19 mouse cellular contexts compared by ENCODE assay signal in the genomic region with DNA sequence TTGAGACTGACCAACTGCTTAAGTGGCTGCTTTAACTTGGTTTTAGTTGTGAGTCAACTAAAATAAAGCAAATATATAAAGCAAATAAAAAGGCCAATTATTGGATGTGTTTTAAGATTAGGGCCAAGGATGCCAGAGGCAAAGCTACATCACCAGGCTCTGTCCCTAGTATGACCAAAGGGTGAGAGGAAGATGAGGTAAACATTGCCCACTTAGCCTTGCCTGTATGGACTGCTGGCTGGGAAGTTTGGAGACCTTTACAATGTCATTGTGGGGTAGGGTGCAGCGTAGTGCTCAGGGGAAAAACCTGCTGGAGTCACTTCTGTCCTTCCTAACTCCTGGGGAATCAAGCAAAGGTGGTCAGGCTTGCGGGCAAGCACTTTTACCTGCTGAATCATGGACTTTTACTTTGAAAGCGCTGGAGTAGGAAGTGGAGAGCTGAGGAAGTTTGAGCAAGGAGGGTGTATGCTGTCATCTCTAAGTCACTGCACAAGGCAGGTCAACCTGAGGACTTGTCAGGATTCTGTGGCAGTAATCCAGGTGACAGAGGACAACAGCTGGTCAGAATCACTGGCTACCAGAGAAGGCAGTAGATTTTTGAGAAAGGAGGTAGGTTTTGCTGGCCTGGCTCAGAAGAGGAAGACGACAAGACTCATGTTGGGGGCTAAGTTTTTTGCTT. TPM values are rescaled to one million over a fixed set of nuclear protein-coding genes. Genes with fewer than 3 reads are reported as not detected.
DNase-seq lines count a peak whose midpoint lies in the region; ATAC-seq and TF ChIP-seq lines count a peak whose summit lies in the region.
"Had no signal": no experiment of that assay in that cellular context is flagged by ENCODE, and none has a peak within 500 bp of the region (broad histone marks: within the 10 kb centered on the region; RNA-seq: fewer than 3 reads in every experiment).

No protein-coding gene starts in this region.

- H3K79me2 ChIP-seq in heart, adult 2 months (replicated peaks; ENCODE audit: control insufficient read depth, insufficient read depth, low read length) = no peaks in the 10 kb centered on the region

- no peak for TF ChIP-seq EP300 in heart, adult 2 months (IDR thresholded peaks at IDR 0.05; ENCODE audit: insufficient read depth, low read depth, low read length)

- peaks cover 2% of the 10 kb centered on the region; the same call in 1 of the 2 replicates for H3K36me3 ChIP-seq in heart, adult 2 months (ENCODE audit: control insufficient read depth, insufficient read depth, low read length)
- H3K36me3 ChIP-seq: embryonic facial prominence, embryonic 13.5 days; heart, embryonic 13.5 days; lung, embryonic 15.5 days had no signal

- 0 out of 2 replicates have a peak, but pooled peaks cover 2% of the 10 kb centered on the region for H3K4me1 ChIP-seq in heart, adult 2 months (ENCODE audit: control insufficient read depth, insufficient read depth, low read length)

- peak; percentile 83 for DNase-seq in heart, adult 11 months
- no peak for DNase-seq in heart, adult 2 months
- DNase-seq in urinary bladder, postnatal 25 days (ENCODE audit: low spot score) = peak; percentile 22
- DNase-seq in urinary bladder, adult 2 months (ENCODE audit: low spot score) = no peak
- no peak for DNase-seq in B cell, adult 2 months
- DNase-seq in thymus, postnatal 25 days = no peak
- no peak for DNase-seq in kidney, postnatal 10 days
- DNase-seq: cerebellum, adult 11 months; cerebellum, postnatal 36 days; gastrocnemius, postnatal 14 days; heart, postnatal 4 days; midbrain, embryonic 14.5 days; thymus, postnatal 36 days had no signal

- ATAC-seq in megakaryocyte progenitor cell, adult 5-6 weeks (replicated peaks; ENCODE audit: poor library complexity) = peak; percentile 68
- ATAC-seq: activated CD4-positive, CD25-positive, alpha-beta regulatory T cell, adult 4 months had no signal

- no peak for TF ChIP-seq POLR2A in heart, adult 2 months (IDR thresholded peaks at IDR 0.05; ENCODE audit: insufficient read depth, low read depth, low read length)

- no peak overlapping the region for H3K9ac ChIP-seq in heart, adult 2 months (ENCODE audit: low read depth, low read length)
- H3K9ac ChIP-seq: embryonic facial prominence, embryonic 13.5 days; heart, embryonic 13.5 days; lung, embryonic 15.5 days had no signal

- no peak overlapping the region for H3K4me3 ChIP-seq in heart, adult 2 months
- H3K4me3 ChIP-seq: embryonic facial prominence, embryonic 13.5 days; heart, embryonic 13.5 days; lung, embryonic 15.5 days had no signal

- no peaks in the 10 kb centered on the region for H3K27me3 ChIP-seq in heart, adult 2 months (ENCODE audit: control insufficient read depth, insufficient read depth, low read length)
- H3K27me3 ChIP-seq: embryonic facial prominence, embryonic 13.5 days; heart, embryonic 13.5 days; lung, embryonic 15.5 days had no signal

- no peak overlapping the region for H3K27ac ChIP-seq in heart, adult 2 months
- H3K27ac ChIP-seq: embryonic facial prominence, embryonic 13.5 days; heart, embryonic 13.5 days; kidney, postnatal 0 days; lung, embryonic 15.5 days had no signal

- TF ChIP-seq CTCF in heart, adult 2 months (IDR thresholded peaks at IDR 0.05) = no peak

- 83% methylated on average over 4 of the region's 4 CpGs for WGBS in heart, adult 2 months

- intact Hi-C loops in heart, adult 2 months (cut with DNase I) = loop anchor here (10.0 kb wide), 1 partner anchor 276 kb away; no protein-coding TSS in a partner anchor

RNA-seq across cellular contexts. Expression of a gene that starts 5.6 kb away (rescaled TPM):
- total RNA-seq in heart, adult 2 months (2021) = 10 to 100 TPM in 1 of 2 experiments, 1 to 10 TPM in 1; 9.9 to 10.7 TPM
- 11.1 and 14.6 TPM in 2 replicates for polyA plus RNA-seq in heart, adult 2 months (2012; rRNA removed)
- 21.5 and 24.3 TPM in 2 replicates for polyA plus RNA-seq in urinary bladder, adult 2 months (2012; rRNA removed)
- 17.5 and 24.5 TPM in 2 replicates for total RNA-seq in megakaryocyte progenitor cell, adult 5-6 weeks (2015)
- total RNA-seq in megakaryocyte progenitor cell, adult 5-6 weeks (2017) = 18.1 and 23.3 TPM in 2 replicates

Comparison
In these comparisons a context has a peak if more than half of its experiments do, and no peak if none do; other contexts are left out.
1. DNase-seq: peak in heart, adult 11 months (single experiment) and urinary bladder, postnatal 25 days (single experiment); none in heart, adult 2 months (0 of 2), urinary bladder, adult 2 months (single experiment), B cell, adult 2 months (0 of 2), thymus, postnatal 25 days (single experiment) and kidney, postnatal 10 days (single experiment).